Mouse (Mus musculus): ENCODE data around the gene Ulk4. TPM values are rescaled to one million over a fixed set of nuclear protein-coding genes. Genes with fewer than 3 reads are reported as not detected.

Gene Ulk4
- total RNA-seq, 1 experiment from 2014 or later, result 4.0 TPM

GRCm38 (mm10) chr9:121001681-121002540 is 275.1 kb downstream of the Ulk4 start:
- ATAC-seq (ENCODE audit: extremely low read depth, insufficient number of reproducible peaks, low FRiP score, poor library complexity, severe bottlenecking), result no peak

- ATAC-seq (ENCODE audit: extremely low read depth, insufficient number of reproducible peaks, low FRiP score, poor library complexity, severe bottlenecking), result no peak
Observed at GRCm38 (mm10) chr9:121000641-121001320, 276.2 kb downstream of the Ulk4 start.

GRCm38 (mm10) chr9:120998696-120999095 is 278.3 kb downstream of the Ulk4 start:
- ATAC-seq (ENCODE audit: extremely low read depth, insufficient number of reproducible peaks, low FRiP score, poor library complexity, severe bottlenecking), result no peak

- no peak for ATAC-seq (ENCODE audit: extremely low read depth, insufficient number of reproducible peaks, low FRiP score, poor library complexity, severe bottlenecking)
Observed at GRCm38 (mm10) chr9:120994223-120995155, 282.5 kb downstream of the Ulk4 start.

GRCm38 (mm10) chr9:120993004-120993403 is 284.0 kb downstream of the Ulk4 start:
- no peak for ATAC-seq (ENCODE audit: extremely low read depth, insufficient number of reproducible peaks, low FRiP score, poor library complexity, severe bottlenecking)

GRCm38 (mm10) chr9:120991801-120992200 is 285.2 kb downstream of the Ulk4 start:
- no peak for ATAC-seq (ENCODE audit: extremely low read depth, insufficient number of reproducible peaks, low FRiP score, poor library complexity, severe bottlenecking)

GRCm38 (mm10) chr9:120989806-120990700 is 286.9 kb downstream of the Ulk4 start:
- no peak for ATAC-seq (ENCODE audit: extremely low read depth, insufficient number of reproducible peaks, low FRiP score, poor library complexity, severe bottlenecking)

- no peak for ATAC-seq (ENCODE audit: extremely low read depth, insufficient number of reproducible peaks, low FRiP score, poor library complexity, severe bottlenecking)
Observed at GRCm38 (mm10) chr9:120988088-120988487, 288.9 kb downstream of the Ulk4 start.

GRCm38 (mm10) chr9:120986994-120987393 is 290.0 kb downstream of the Ulk4 start:
- ATAC-seq (ENCODE audit: extremely low read depth, insufficient number of reproducible peaks, low FRiP score, poor library complexity, severe bottlenecking), result no peak

GRCm38 (mm10) chr9:120986255-120986654 is 290.7 kb downstream of the Ulk4 start:
- no peak for ATAC-seq (ENCODE audit: extremely low read depth, insufficient number of reproducible peaks, low FRiP score, poor library complexity, severe bottlenecking)

GRCm38 (mm10) chr9:120985524-120985923 is 291.5 kb downstream of the Ulk4 start:
- no peak for ATAC-seq (ENCODE audit: extremely low read depth, insufficient number of reproducible peaks, low FRiP score, poor library complexity, severe bottlenecking)

- no peak for ATAC-seq (ENCODE audit: extremely low read depth, insufficient number of reproducible peaks, low FRiP score, poor library complexity, severe bottlenecking)
Observed at GRCm38 (mm10) chr9:120985009-120985408, 292.0 kb downstream of the Ulk4 start.

- no peak for ATAC-seq (ENCODE audit: extremely low read depth, insufficient number of reproducible peaks, low FRiP score, poor library complexity, severe bottlenecking)
Observed at GRCm38 (mm10) chr9:120984509-120984908, 292.5 kb downstream of the Ulk4 start.

GRCm38 (mm10) chr9:120983849-120984248 is 293.1 kb downstream of the Ulk4 start:
- ATAC-seq (ENCODE audit: extremely low read depth, insufficient number of reproducible peaks, low FRiP score, poor library complexity, severe bottlenecking), result no peak

- ATAC-seq (ENCODE audit: extremely low read depth, insufficient number of reproducible peaks, low FRiP score, poor library complexity, severe bottlenecking), result no peak
Observed at GRCm38 (mm10) chr9:120981777-120982176, 295.2 kb downstream of the Ulk4 start.

- no peak for ATAC-seq (ENCODE audit: extremely low read depth, insufficient number of reproducible peaks, low FRiP score, poor library complexity, severe bottlenecking)
Observed at GRCm38 (mm10) chr9:120976856-120977255, 300.1 kb downstream of the Ulk4 start.

- ATAC-seq (ENCODE audit: extremely low read depth, insufficient number of reproducible peaks, low FRiP score, poor library complexity, severe bottlenecking), result no peak
Observed at GRCm38 (mm10) chr9:120976158-120976557, 300.8 kb downstream of the Ulk4 start.

- ATAC-seq (ENCODE audit: extremely low read depth, insufficient number of reproducible peaks, low FRiP score, poor library complexity, severe bottlenecking), result no peak
Observed at GRCm38 (mm10) chr9:120974209-120974608, 302.8 kb downstream of the Ulk4 start.
